In the genomic region with DNA sequence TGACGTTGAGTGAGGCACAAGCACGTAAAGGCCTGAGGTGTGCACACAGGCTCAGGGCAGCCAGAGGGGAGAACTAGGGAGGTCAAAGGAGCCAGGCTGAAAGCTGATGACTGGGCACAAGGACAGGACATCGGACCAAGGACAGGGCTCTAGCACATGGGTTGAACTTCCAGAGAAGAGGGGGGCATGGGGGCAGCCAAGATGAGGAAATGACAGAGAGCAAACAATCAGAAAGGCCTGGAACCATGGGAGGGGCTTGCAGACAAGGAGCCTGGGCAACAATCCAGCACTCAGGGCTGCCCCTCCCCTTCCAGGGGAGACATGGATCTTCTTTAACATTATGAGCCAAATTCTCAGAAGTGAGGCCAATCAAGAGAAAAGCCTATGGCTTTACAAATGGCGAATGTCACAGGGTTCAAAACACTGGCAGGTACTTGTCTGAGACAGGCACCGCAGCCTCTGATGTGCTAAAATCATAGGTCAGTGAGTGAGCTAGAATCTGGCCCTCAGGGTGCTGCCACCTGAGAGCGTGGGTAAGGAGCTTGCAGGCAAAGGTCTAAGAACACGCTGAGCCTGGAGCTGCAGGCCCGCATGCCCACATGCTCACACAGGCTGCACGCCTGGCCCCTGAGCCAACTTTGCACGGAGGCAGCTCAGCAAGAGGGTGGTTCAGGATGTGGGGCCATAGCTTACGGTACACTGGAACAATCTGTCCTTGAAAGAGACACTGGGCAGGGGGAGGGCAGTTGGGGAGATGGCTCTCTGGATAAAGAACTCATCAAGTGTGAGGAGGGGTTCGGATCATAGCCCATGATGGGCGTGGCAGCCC, we compare ENCODE assay signal across 9 mouse cellular contexts. TPM values are rescaled to one million over a fixed set of nuclear protein-coding genes. Genes with fewer than 3 reads are reported as not detected.
DNase-seq lines count a peak whose midpoint lies in the region; ATAC-seq lines count a peak whose summit lies in the region.
"Had no signal": no experiment of that assay in that cellular context is flagged by ENCODE, and none has a peak within 500 bp of the region (broad histone marks: within the 10 kb centered on the region; RNA-seq: fewer than 3 reads in every experiment).

No protein-coding gene starts in this region.

- H3K4me3 ChIP-seq in hindbrain, embryonic 16.5 days (ENCODE audit: low read length): no peak overlapping the region
- H3K4me3 ChIP-seq in hindbrain, embryonic 10.5 days: no peak overlapping the region
- H3K4me3 ChIP-seq: liver, embryonic 15.5 days had no signal

- no peaks in the 10 kb centered on the region for H3K9me3 ChIP-seq in hindbrain, embryonic 16.5 days (ENCODE audit: control insufficient read depth, low read length)
- H3K9me3 ChIP-seq in hindbrain, embryonic 10.5 days: no peaks in the 10 kb centered on the region
- H3K9me3 ChIP-seq: liver, embryonic 15.5 days had no signal

- 75% methylated on average over 13 of the region's 13 CpGs for WGBS in hindbrain, embryonic 16.5 days
- 88% methylated on average over 13 of the region's 13 CpGs for WGBS in hindbrain, embryonic 10.5 days

- no peak overlapping the region for H3K4me2 ChIP-seq in hindbrain, embryonic 16.5 days (ENCODE audit: low read length)
- H3K4me2 ChIP-seq: liver, embryonic 15.5 days had no signal

- ATAC-seq in hindbrain, embryonic 16.5 days: no peak

- H3K36me3 ChIP-seq in hindbrain, embryonic 16.5 days (ENCODE audit: control insufficient read depth, insufficient read depth, low read length): peaks cover 17% of the 10 kb centered on the region
- peaks cover 31% of the 10 kb centered on the region for H3K36me3 ChIP-seq in hindbrain, embryonic 10.5 days

- H3K27ac ChIP-seq in hindbrain, embryonic 16.5 days (ENCODE audit: low read depth, low read length): 0 out of 2 replicates have a peak overlapping the region, but pooled peaks have one; percentile 23
- no peak overlapping the region; the same call in 1 of the 2 replicates for H3K27ac ChIP-seq in hindbrain, embryonic 10.5 days
- H3K27ac ChIP-seq: liver, embryonic 15.5 days had no signal

- no peaks in the 10 kb centered on the region for H3K27me3 ChIP-seq in hindbrain, embryonic 16.5 days (replicated peaks; ENCODE audit: control insufficient read depth, insufficient read depth, low read length)
- H3K27me3 ChIP-seq in hindbrain, embryonic 10.5 days (ENCODE audit: insufficient read depth, poor library complexity, severe bottlenecking): no peaks in the 10 kb centered on the region
- H3K27me3 ChIP-seq: liver, embryonic 15.5 days had no signal

- DNase-seq in hindbrain, embryonic 10.5 days (ENCODE audit: low spot score): no peak
- DNase-seq in adrenal gland, adult 8-10 months: peak; percentile 87
- DNase-seq in heart, postnatal 4 days: peak; percentile 59
- DNase-seq in lung, postnatal 10 days: peak; percentile 89
- DNase-seq in layer of hippocampus, postnatal 36 days: no peak
- no peak for DNase-seq in cerebellum, adult 11 months
- DNase-seq in embryo, embryonic 10.5 days (ENCODE audit: low spot score): no peak

- no peaks in the 10 kb centered on the region; the same call in 1 of the 2 replicates for H3K4me1 ChIP-seq in hindbrain, embryonic 16.5 days (ENCODE audit: control insufficient read depth, insufficient read depth, low read depth, low read length)
- peaks cover 35% of the 10 kb centered on the region for H3K4me1 ChIP-seq in hindbrain, embryonic 10.5 days (replicated peaks)

- H3K9ac ChIP-seq in hindbrain, embryonic 16.5 days (ENCODE audit: low read depth, low read length): no peak overlapping the region
- H3K9ac ChIP-seq: liver, embryonic 15.5 days had no signal

RNA-seq across cellular contexts. Expression of gene Arfgap3, which starts 46.2 kb away (rescaled TPM):
- polyA plus RNA-seq in hindbrain, embryonic 16.5 days (2015; fragmentation: Nextera tagmentation; extraction: Ambion mirVana): 39.4 and 43.3 TPM in 2 replicates
- 33.1 and 36.9 TPM in 2 replicates for polyA plus RNA-seq in hindbrain, embryonic 10.5 days (2016; fragmentation: Nextera tagmentation; extraction: Ambion mirVana)
- 10 to 100 TPM; 28.9 to 47.7 (median 40.1) TPM for total RNA-seq in adrenal gland, adult 8-10 months (2022)
- 10 to 100 TPM; 21.5 to 22.6 TPM for total RNA-seq in heart, postnatal 4 days (2021)
- 10 to 100 TPM; 19.6 to 19.7 TPM for total RNA-seq in layer of hippocampus, postnatal 36 days (2021)

RNA-seq across cellular contexts. Expression of gene A4galt, which starts 52.3 kb away (rescaled TPM):
- polyA plus RNA-seq in hindbrain, embryonic 16.5 days (2015; fragmentation: Nextera tagmentation; extraction: Ambion mirVana): 4.9 and 6.5 TPM in 2 replicates
- 1.2 and 1.5 TPM in 2 replicates for polyA plus RNA-seq in hindbrain, embryonic 10.5 days (2016; fragmentation: Nextera tagmentation; extraction: Ambion mirVana)
- total RNA-seq in adrenal gland, adult 8-10 months (2022): 10 to 100 TPM in 3 of 4 experiments, 1 to 10 TPM in 1; 8.1 to 18.4 (median 12.7) TPM
- 1 to 10 TPM; 3.4 to 4.1 TPM for total RNA-seq in heart, postnatal 4 days (2021)
- 1 to 10 TPM; 2.0 to 4.0 TPM for total RNA-seq in layer of hippocampus, postnatal 36 days (2021)

Comparison
In these comparisons a context has a peak if more than half of its experiments do, and no peak if none do; other contexts are left out.
1. DNase-seq: peak in adrenal gland, adult 8-10 months (single experiment), heart, postnatal 4 days (single experiment) and lung, postnatal 10 days (single experiment); none in hindbrain, embryonic 10.5 days (single experiment), layer of hippocampus, postnatal 36 days (0 of 2), cerebellum, adult 11 months (single experiment) and embryo, embryonic 10.5 days (single experiment).